Mouse (Mus musculus): ENCODE results near the gene Fam181b. TPM values are rescaled to one million over a fixed set of nuclear protein-coding genes. Genes with fewer than 3 reads are reported as not detected.

Gene Fam181b
- total RNA-seq, 2 experiments from 2014 or later: 0.48 to 0.90 TPM

Other genes starting within 250 kb of the Fam181b start
- under 1 TPM in 1 of 2 experiments, not detected in 1; 0.07 TPM for gene Ddias, start 205.6 kb upstream of the Fam181b start, total RNA-seq (2021)
- gene Prcp, start 205.4 kb upstream of the Fam181b start, total RNA-seq (2021): 1 to 10 TPM; 2.7 to 3.2 TPM